Mouse (Mus musculus): Measurements from ENCODE around the gene Tmprss11d. TPM values are rescaled to one million over a fixed set of nuclear protein-coding genes. Genes with fewer than 3 reads are reported as not detected.

Gene Tmprss11d
- total and polyA plus RNA-seq, 3 experiments = not detected

GRCm38 (mm10) chr5:86407941-86408340, 34.7 kb upstream of the Tmprss11d start:
- Histone ChIP-seq H3K27ac (ENCODE audit: insufficient read depth, low read depth) (no peak overlapping the region), H3K4me2 (ENCODE audit: insufficient read depth, low read depth, poor library complexity, severe bottlenecking) (no peak overlapping the region), H3K27me3 (replicated peaks) (no peaks in the 10 kb centered on the region), H3K4me3 (replicated peaks in 1 of 3; ENCODE audit: low read depth in 2 of 3, low read length in 2 of 3, poor library complexity in 1 of 3) (no peak overlapping the region), H3K79me2 (replicated peaks; ENCODE audit: control insufficient read depth, extremely low read depth, insufficient read depth, poor library complexity, severe bottlenecking) (no peaks in the 10 kb centered on the region), H3K9me3 (replicated peaks; ENCODE audit: low read length) (no peaks in the 10 kb centered on the region), H3K9ac (ENCODE audit: insufficient read depth, low read depth) (no peak overlapping the region), H3K36me3 (replicated peaks in 1 of 2; ENCODE audit: control insufficient read depth in 1 of 2, insufficient read depth in 1 of 2, low read length in 1 of 2) (no peaks in the 10 kb centered on the region), H3K4me1 (ENCODE audit: control insufficient read depth in 1 of 2, insufficient read depth in 2 of 2) (no peaks in the 10 kb centered on the region)
- no peak for TF ChIP-seq E2F4 (IDR thresholded peaks at IDR 0.05; ENCODE audit: insufficient replicate concordance, low read depth, low read length)
- TF ChIP-seq MAFK (IDR thresholded peaks at IDR 0.05; ENCODE audit: insufficient replicate concordance, low read length) = no peak
- TF ChIP-seq RAD21 (IDR thresholded peaks at IDR 0.05; ENCODE audit: low read depth, low read length) = no peak
- no peak for TF ChIP-seq TBP (conservative IDR thresholded peaks at IDR 0.05; ENCODE audit: low read depth, low read length)
- no peak for TF ChIP-seq USF2 (conservative IDR thresholded peaks at IDR 0.05; ENCODE audit: low read depth, low read length)
- TF ChIP-seq BHLHE40 (IDR thresholded peaks at IDR 0.05; ENCODE audit: low read depth, low read length) = no peak
- no peak for TF ChIP-seq UBTF (IDR thresholded peaks at IDR 0.05; ENCODE audit: low read depth, low read length)
- no peak for DNase-seq (ENCODE audit: extremely low read depth)
- in situ Hi-C loops (cut with MboI; ENCODE audit: low pct_ligation_motif_present, low pct_unique_long_range_greater_than_20kb, low sequenced_read_pairs) (loop anchor here (25.0 kb wide), 1 partner anchor 221 kb away; the partner anchor contains the start of gene Gnrhr), dilution Hi-C loops (cut with MboI; ENCODE audit: extremely low pct_ligation_motif_present, extremely low pct_unique_long_range_greater_than_20kb, low sequenced_read_pairs) (no loop called here)

GRCm38 (mm10) chr5:86407191-86407590, 34.0 kb upstream of the Tmprss11d start:
- Histone ChIP-seq H3K9me3 (replicated peaks; ENCODE audit: low read length) (no peaks in the 10 kb centered on the region), H3K27me3 (replicated peaks) (no peaks in the 10 kb centered on the region), H3K36me3 (replicated peaks in 1 of 2; ENCODE audit: control insufficient read depth in 1 of 2, insufficient read depth in 1 of 2, low read length in 1 of 2) (no peaks in the 10 kb centered on the region), H3K9ac (ENCODE audit: insufficient read depth, low read depth) (no peak overlapping the region), H3K4me1 (ENCODE audit: control insufficient read depth in 1 of 2, insufficient read depth in 2 of 2) (no peaks in the 10 kb centered on the region), H3K4me2 (ENCODE audit: insufficient read depth, low read depth, poor library complexity, severe bottlenecking) (no peak overlapping the region), H3K27ac (ENCODE audit: insufficient read depth, low read depth) (no peak overlapping the region), H3K4me3 (replicated peaks in 1 of 3; ENCODE audit: low read depth in 2 of 3, low read length in 2 of 3, poor library complexity in 1 of 3) (no peak overlapping the region), H3K79me2 (replicated peaks; ENCODE audit: control insufficient read depth, extremely low read depth, insufficient read depth, poor library complexity, severe bottlenecking) (no peaks in the 10 kb centered on the region)
- TF ChIP-seq ZNF384 (IDR thresholded peaks at IDR 0.05; ENCODE audit: low read depth, low read length) (no peak), NRF1 (IDR thresholded peaks at IDR 0.05; ENCODE audit: low read depth, low read length) (no peak), PAX5 (IDR thresholded peaks at IDR 0.05; ENCODE audit: low read length) (no peak)
- dilution Hi-C loops (cut with MboI; ENCODE audit: extremely low pct_ligation_motif_present, extremely low pct_unique_long_range_greater_than_20kb, low sequenced_read_pairs) = no loop called here
- DNase-seq (ENCODE audit: extremely low read depth) = no peak
- in situ Hi-C loops (cut with MboI; ENCODE audit: low pct_ligation_motif_present, low pct_unique_long_range_greater_than_20kb, low sequenced_read_pairs) = loop anchor here (25.0 kb wide), 1 partner anchor 220 kb away; the partner anchor contains the start of gene Gnrhr

- H3K27me3 ChIP-seq (replicated peaks) = no peaks in the 10 kb centered on the region
- no peaks in the 10 kb centered on the region for H3K36me3 ChIP-seq (replicated peaks in 1 of 2; ENCODE audit: control insufficient read depth in 1 of 2, insufficient read depth in 1 of 2, low read length in 1 of 2)
- no peak overlapping the region for H3K4me3 ChIP-seq (replicated peaks in 1 of 3; ENCODE audit: low read depth in 2 of 3, low read length in 2 of 3, poor library complexity in 1 of 3)
- no peak overlapping the region for H3K27ac ChIP-seq (ENCODE audit: insufficient read depth, low read depth)
- no peak for DNase-seq (ENCODE audit: extremely low read depth)
- H3K79me2 ChIP-seq (replicated peaks; ENCODE audit: control insufficient read depth, extremely low read depth, insufficient read depth, poor library complexity, severe bottlenecking) = no peaks in the 10 kb centered on the region
- dilution Hi-C loops (cut with MboI; ENCODE audit: extremely low pct_ligation_motif_present, extremely low pct_unique_long_range_greater_than_20kb, low sequenced_read_pairs) (no loop called here), in situ Hi-C loops (cut with MboI; ENCODE audit: low pct_ligation_motif_present, low pct_unique_long_range_greater_than_20kb, low sequenced_read_pairs) (no loop called here)
- H3K9ac ChIP-seq (ENCODE audit: insufficient read depth, low read depth) = no peak overlapping the region
- H3K4me2 ChIP-seq (ENCODE audit: insufficient read depth, low read depth, poor library complexity, severe bottlenecking) = no peak overlapping the region
- no peaks in the 10 kb centered on the region for H3K4me1 ChIP-seq (ENCODE audit: control insufficient read depth in 1 of 2, insufficient read depth in 2 of 2)
- H3K9me3 ChIP-seq (replicated peaks; ENCODE audit: low read length) = no peaks in the 10 kb centered on the region
- TF ChIP-seq PAX5 (IDR thresholded peaks at IDR 0.05; ENCODE audit: low read length) (no peak), TBP (conservative IDR thresholded peaks at IDR 0.05; ENCODE audit: low read depth, low read length) (no peak)
Measured at GRCm38 (mm10) chr5:86359412-86359985, 13.7 kb downstream of the Tmprss11d start.
